Mouse (Mus musculus) lung, postnatal 0 days (tissue): ENCODE measurements around the gene Calr4.

Experiments used
- CTCF ChIP-seq: IDR thresholded peaks from 2 replicates; pipeline ENCODE4 v1.5.1; 2016; ENCODE audit warnings: antibody characterized with exemption, mild to moderate bottlenecking
- EP300 ChIP-seq: IDR thresholded peaks from 2 replicates; pipeline ENCODE4 v1.6.1; 2016; ENCODE audit warnings: antibody characterized with exemption, mild to moderate bottlenecking, control low read depth

DNA sequence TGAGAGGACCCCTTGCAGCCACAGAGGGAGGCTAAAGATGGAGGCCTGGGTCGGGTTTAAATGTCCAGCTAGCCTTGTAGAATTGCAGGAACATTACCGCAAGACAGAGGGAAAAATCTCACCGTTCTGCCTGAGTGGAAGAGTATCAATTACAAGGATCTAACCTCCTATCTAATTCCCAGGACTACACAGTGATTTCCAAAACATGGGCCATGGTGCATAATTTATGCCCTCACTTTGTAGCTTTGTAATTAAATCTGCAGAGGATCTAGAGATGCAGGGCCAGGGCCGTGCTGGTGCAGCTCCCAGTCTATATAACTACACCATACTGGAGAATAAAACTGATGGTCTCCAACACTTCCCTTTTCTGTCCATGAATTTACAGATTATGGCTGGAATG, 23.4 kb upstream of the Calr4 start:
- TF ChIP-seq CTCF = no peak
- no peak for TF ChIP-seq EP300
